Mouse (Mus musculus): ENCODE data around the gene Cyb5d2.

Gene Cyb5d2

GRCm38 (mm10) chr11:72772611-72773010 is 23.3 kb downstream of the Cyb5d2 start:
- in situ Hi-C loops (cut with MboI, MseI), result loop anchor here (10.0 kb wide), 1 partner anchor 198 kb away; no protein-coding TSS in a partner anchor

GRCm38 (mm10) chr11:72771461-72771860 is 24.5 kb downstream of the Cyb5d2 start:
- in situ Hi-C loops (cut with MboI, MseI), result loop anchor here (10.0 kb wide), 1 partner anchor 197 kb away; no protein-coding TSS in a partner anchor

GRCm38 (mm10) chr11:72770816-72771215 is 25.1 kb downstream of the Cyb5d2 start:
- in situ Hi-C loops (cut with MboI, MseI), result loop anchor here (10.0 kb wide), 1 partner anchor 196 kb away; no protein-coding TSS in a partner anchor

GRCm38 (mm10) chr11:72770324-72770723 is 25.6 kb downstream of the Cyb5d2 start:
- in situ Hi-C loops (cut with MboI, MseI), result loop anchor here (10.0 kb wide), 1 partner anchor 196 kb away; no protein-coding TSS in a partner anchor

GRCm38 (mm10) chr11:72769061-72769460 is 26.9 kb downstream of the Cyb5d2 start:
- in situ Hi-C loops (cut with MboI, MseI), result no loop called here

- in situ Hi-C loops (cut with MboI, MseI), result no loop called here
Observed at GRCm38 (mm10) chr11:72767716-72768115, 28.2 kb downstream of the Cyb5d2 start.

GRCm38 (mm10) chr11:72764270-72764669 is 31.7 kb downstream of the Cyb5d2 start:
- in situ Hi-C loops (cut with MboI, MseI), result no loop called here

GRCm38 (mm10) chr11:72760781-72761180 is 35.2 kb downstream of the Cyb5d2 start:
- in situ Hi-C loops (cut with MboI, MseI), result no loop called here

GRCm38 (mm10) chr11:72759581-72759980 is 36.4 kb downstream of the Cyb5d2 start:
- in situ Hi-C loops (cut with MboI, MseI), result no loop called here

- in situ Hi-C loops (cut with MboI, MseI), result no loop called here
Observed at GRCm38 (mm10) chr11:72758316-72758715, 37.6 kb downstream of the Cyb5d2 start.

- in situ Hi-C loops (cut with MboI, MseI), result no loop called here
Observed at GRCm38 (mm10) chr11:72751956-72752355, 44.0 kb downstream of the Cyb5d2 start.

- in situ Hi-C loops (cut with MboI, MseI), result loop anchor here (5.0 kb wide), 1 partner anchor 162 kb away; no protein-coding TSS in a partner anchor
Observed at GRCm38 (mm10) chr11:72739048-72739447, 56.9 kb downstream of the Cyb5d2 start.

GRCm38 (mm10) chr11:72737517-72737916 is 58.4 kb downstream of the Cyb5d2 start:
- in situ Hi-C loops (cut with MboI, MseI), result loop anchor here (5.0 kb wide), 1 partner anchor 160 kb away; no protein-coding TSS in a partner anchor

GRCm38 (mm10) chr11:72736320-72736719 is 59.6 kb downstream of the Cyb5d2 start:
- in situ Hi-C loops (cut with MboI, MseI), result loop anchor here (5.0 kb wide), 1 partner anchor 159 kb away; no protein-coding TSS in a partner anchor

GRCm38 (mm10) chr11:72735519-72735860 is 60.5 kb downstream of the Cyb5d2 start:
- in situ Hi-C loops (cut with MboI, MseI), result loop anchor here (5.0 kb wide), 1 partner anchor 158 kb away; no protein-coding TSS in a partner anchor

- in situ Hi-C loops (cut with MboI, MseI), result loop anchor here (5.0 kb wide), 1 partner anchor 158 kb away; no protein-coding TSS in a partner anchor
Observed at GRCm38 (mm10) chr11:72734840-72735518, 61.0 kb downstream of the Cyb5d2 start.

GRCm38 (mm10) chr11:72733736-72734135 is 62.2 kb downstream of the Cyb5d2 start:
- in situ Hi-C loops (cut with MboI, MseI), result no loop called here
